Mouse (Mus musculus) lung, postnatal 0 days (tissue): ENCODE data around the gene Tmem144.

ENCODE experiments used
- CTCF ChIP-seq: IDR thresholded peaks from 2 replicates; pipeline ENCODE4 v1.5.1; 2016; ENCODE audit warnings: antibody characterized with exemption, mild to moderate bottlenecking
- EP300 ChIP-seq: IDR thresholded peaks from 2 replicates; pipeline ENCODE4 v1.6.1; 2016; ENCODE audit warnings: antibody characterized with exemption, mild to moderate bottlenecking, control low read depth

DNA sequence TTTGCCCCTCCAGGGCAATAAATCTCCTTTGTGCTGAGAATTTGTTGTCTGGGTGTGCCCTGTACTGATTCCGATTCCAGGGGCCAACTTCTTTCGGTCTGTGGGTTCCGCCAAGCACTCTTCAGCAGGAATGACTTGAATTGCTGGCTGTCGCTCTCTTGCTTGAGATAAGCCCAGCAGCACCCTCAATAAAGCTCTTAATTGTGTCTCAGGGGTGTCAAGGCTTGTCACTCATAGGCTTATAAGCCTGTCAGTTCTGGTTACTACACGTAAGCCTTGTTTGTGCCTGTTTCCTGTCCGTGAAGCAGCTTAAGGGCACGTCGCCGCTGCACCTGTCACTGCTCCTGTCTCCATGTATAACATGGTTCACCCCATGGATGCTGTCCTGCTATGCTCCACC is 26.7 kb upstream of the Tmem144 start:
- TF ChIP-seq CTCF (no peak), EP300 (peak; percentile 23; the same call in 1 of the 2 replicates)
